Mouse (Mus musculus) C3H10T1/2 (cell line): ENCODE measurements around the gene Hist2h2be. TPM values are rescaled to one million over a fixed set of nuclear protein-coding genes. Genes with fewer than 3 reads are reported as not detected.

Experiments
- polyA plus RNA-seq, 2 experiments: library from polyadenylated mRNA; unstranded; fragments of >200 nt; fragmentation: generic; extraction: Trizol; gene quantifications; one replicate each; pipeline ENCODE4 v1.2.1; 2012; ENCODE audit warnings: missing spikeins in 2 of 2

Gene Hist2h2be
- polyA plus RNA-seq, 2 experiments = 0.23 to 1.7 TPM

Other genes with a start within 250 kb of the Hist2h2be start
- gene Plekho1, start 225.1 kb upstream of the Hist2h2be start, polyA plus RNA-seq = 10 to 100 TPM; 25.2 to 44.5 TPM
- gene Vps45, start 162.7 kb upstream of the Hist2h2be start, polyA plus RNA-seq = 10 to 100 TPM in 1 of 2 experiments, 1 to 10 TPM in 1; 7.1 to 20.4 TPM
- 10 to 100 TPM in 1 of 2 experiments, 1 to 10 TPM in 1; 1.8 to 10.6 TPM for gene Otud7b, start 116.6 kb upstream of the Hist2h2be start, polyA plus RNA-seq
- gene Mtmr11, start 59.1 kb upstream of the Hist2h2be start, polyA plus RNA-seq = 10 to 100 TPM; 21.0 to 25.2 TPM
- 100 to 1,000 TPM in 1 of 2 experiments, 10 to 100 TPM in 1; 82.8 to 105 TPM for gene Sf3b4, start 48.8 kb upstream of the Hist2h2be start, polyA plus RNA-seq
- gene Sv2a, start 40.0 kb upstream of the Hist2h2be start, polyA plus RNA-seq = 1 to 10 TPM in 1 of 2 experiments, under 1 TPM in 1; 0.49 to 1.7 TPM
- 10 to 100 TPM; 87.3 to 88.9 TPM for gene Bola1, start 1.4 kb upstream of the Hist2h2be start, polyA plus RNA-seq
- gene Hist2h2ab, start 1.3 kb upstream of the Hist2h2be start, polyA plus RNA-seq = under 1 TPM; 0.43 to 0.59 TPM
- gene Hist2h2ac, start 239 bp upstream of the Hist2h2be start, polyA plus RNA-seq = 1 to 10 TPM; 2.5 to 5.6 TPM
- gene Hist2h3c2, start 18.0 kb downstream of the Hist2h2be start, polyA plus RNA-seq = 10 to 100 TPM in 1 of 2 experiments, 1 to 10 TPM in 1; 5.7 to 15.8 TPM
- gene Hist2h2aa2, start 19.2 kb downstream of the Hist2h2be start, polyA plus RNA-seq = 100 to 1,000 TPM in 1 of 2 experiments, 10 to 100 TPM in 1; 42.0 to 222 TPM
- gene Hist2h2aa1, start 24.4 kb downstream of the Hist2h2be start, polyA plus RNA-seq = under 1 TPM in 1 of 2 experiments, not detected in 1; 0.22 TPM
- not detected for gene Hist2h3c1, start 25.6 kb downstream of the Hist2h2be start, polyA plus RNA-seq
- 1 to 10 TPM in 1 of 2 experiments, under 1 TPM in 1; 0.79 to 1.4 TPM for gene Hist2h4, start 42.2 kb downstream of the Hist2h2be start, polyA plus RNA-seq
- 10 to 100 TPM in 1 of 2 experiments, 1 to 10 TPM in 1; 4.2 to 21.2 TPM for gene Hist2h3b, start 47.5 kb downstream of the Hist2h2be start, polyA plus RNA-seq
- 10 to 100 TPM in 1 of 2 experiments, 1 to 10 TPM in 1; 5.7 to 13.1 TPM for gene Hist2h2bb, start 48.6 kb downstream of the Hist2h2be start, polyA plus RNA-seq
- gene Fcgr1, start 72.8 kb downstream of the Hist2h2be start, polyA plus RNA-seq = under 1 TPM in 1 of 2 experiments, not detected in 1; 0.34 TPM
- gene BC107364, start 231.2 kb downstream of the Hist2h2be start, polyA plus RNA-seq = not detected